Mouse (Mus musculus) kidney, adult 9 months (tissue): ENCODE data around the gene Nudt11.
"Not testable (repeated sequence)": the region's sequence is repeated elsewhere in the genome, so short reads cannot be mapped to it uniquely, and the experiment has no call there.

Source experiments
- DNase-seq: peaks from one replicate; pipeline ENCODE4 v3.0.0; 2022

The Nudt11 gene

GRCm38 (mm10) chrX:6047066-6047935 is at the start of gene Nudt11:
TSS of gene Nudt11 (plus strand) at chrX:6047453.
- DNase-seq = peak; percentile 0

GRCm38 (mm10) chrX:6047936-6048614 is 822 bp downstream of the Nudt11 start:
- not testable (repeated sequence) for DNase-seq

GRCm38 (mm10) chrX:6061563-6061962 is 14.3 kb downstream of the Nudt11 start:
- no peak for DNase-seq

- no peak for DNase-seq
Observed at GRCm38 (mm10) chrX:6082954-6083680, 35.9 kb downstream of the Nudt11 start, which contains the start of gene AU022751. TSS of gene AU022751 (minus strand) at chrX:6083419.

- DNase-seq = no peak
Observed at GRCm38 (mm10) chrX:6091547-6091946, 44.3 kb downstream of the Nudt11 start.

GRCm38 (mm10) chrX:6091996-6092757 is 44.9 kb downstream of the Nudt11 start:
- DNase-seq = no peak
